19 mouse cellular contexts compared by ENCODE assay signal in the genomic region with DNA sequence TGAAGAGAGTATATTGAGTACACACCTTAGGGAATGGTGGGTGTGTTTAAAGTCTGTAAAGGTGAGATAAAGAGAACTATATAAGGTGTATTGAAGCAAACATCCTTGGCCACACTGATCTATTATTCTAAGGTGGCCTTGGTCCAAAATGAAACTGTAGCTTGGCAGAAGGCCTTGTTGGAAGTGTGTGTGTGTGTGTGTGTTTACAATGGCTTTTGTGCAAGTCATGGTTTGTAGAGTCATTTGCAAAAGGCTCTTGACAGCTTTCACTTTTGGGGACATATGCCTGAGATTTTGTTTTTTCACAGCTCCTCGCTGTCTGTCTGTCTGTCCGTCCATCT. TPM values are rescaled to one million over a fixed set of nuclear protein-coding genes. Genes with fewer than 3 reads are reported as not detected.
DNase-seq lines count a peak whose midpoint lies in the region; ATAC-seq and TF ChIP-seq lines count a peak whose summit lies in the region.
"Had no signal": no experiment of that assay in that cellular context is flagged by ENCODE, and none has a peak within 500 bp of the region (broad histone marks: within the 10 kb centered on the region; RNA-seq: fewer than 3 reads in every experiment).

No protein-coding gene starts in this region.

- H3K27ac ChIP-seq in forebrain, embryonic 16.5 days (ENCODE audit: low read length): no peak overlapping the region
- no peak overlapping the region for H3K27ac ChIP-seq in forebrain, embryonic 12.5 days
- no peak overlapping the region for H3K27ac ChIP-seq in lung, postnatal 0 days (ENCODE audit: low read length)
- H3K27ac ChIP-seq: embryonic facial prominence, embryonic 12.5 days; gastrocnemius, adult 2 months; hindbrain, embryonic 10.5 days; hindbrain, embryonic 14.5 days; intestine, embryonic 15.5 days had no signal

- H3K27me3 ChIP-seq in forebrain, embryonic 16.5 days (replicated peaks; ENCODE audit: control insufficient read depth, insufficient read depth, low read length): no peaks in the 10 kb centered on the region
- H3K27me3 ChIP-seq in forebrain, embryonic 12.5 days: no peaks in the 10 kb centered on the region
- no peaks in the 10 kb centered on the region for H3K27me3 ChIP-seq in lung, postnatal 0 days (replicated peaks; ENCODE audit: insufficient read depth, low read length)
- H3K27me3 ChIP-seq: embryonic facial prominence, embryonic 12.5 days; heart, embryonic 12.5 days; intestine, embryonic 15.5 days had no signal

- no peak for TF ChIP-seq POLR2A in lung, adult 2 months (IDR thresholded peaks at IDR 0.05; ENCODE audit: borderline replicate concordance, extremely low read depth, low read depth, low read length)

- DNase-seq in lung, postnatal 0 days (ENCODE audit: low spot score): peak; percentile 42
- DNase-seq in lung, adult 2 months: no peak
- peak; percentile 56 for DNase-seq in adipocyte (ENCODE audit: low spot score)
- DNase-seq in fat pad, adult 2 months (ENCODE audit: extremely low read depth, low read depth, low spot score): peak; percentile 52
- no peak for DNase-seq in left cerebral cortex, postnatal 14 days (ENCODE audit: low spot score in 2 of 2)
- no peak for DNase-seq in spleen, adult 18-20 months
- DNase-seq: adrenal gland, postnatal 14 days; cerebellum, adult 11 months; cerebellum, adult 8-10 months; cerebellum, postnatal 14 days; gastrocnemius, adult 2 months; gastrocnemius, postnatal 25 days had no signal

- no peak overlapping the region for H3K9ac ChIP-seq in forebrain, embryonic 16.5 days (replicated peaks; ENCODE audit: low read depth, low read length)
- H3K9ac ChIP-seq in forebrain, embryonic 12.5 days: no peak overlapping the region
- H3K9ac ChIP-seq in lung, postnatal 0 days (replicated peaks; ENCODE audit: low read depth): no peak overlapping the region
- H3K9ac ChIP-seq: embryonic facial prominence, embryonic 12.5 days; heart, embryonic 12.5 days; hindbrain, embryonic 14.5 days; intestine, embryonic 15.5 days had no signal

- TF ChIP-seq EP300 in lung, postnatal 0 days (IDR thresholded peaks at IDR 0.05): 0 out of 2 replicates have a peak, but pooled peaks have one; percentile 25

- H3K4me2 ChIP-seq in forebrain, embryonic 16.5 days (ENCODE audit: low read length): no peak overlapping the region
- no peak overlapping the region for H3K4me2 ChIP-seq in forebrain, embryonic 12.5 days
- H3K4me2 ChIP-seq in lung, postnatal 0 days (replicated peaks; ENCODE audit: low read depth, low read length): no peak overlapping the region
- H3K4me2 ChIP-seq: embryonic facial prominence, embryonic 12.5 days; heart, embryonic 12.5 days; hindbrain, embryonic 14.5 days; intestine, embryonic 15.5 days had no signal

- TF ChIP-seq CTCF in lung, postnatal 0 days (IDR thresholded peaks at IDR 0.05): no peak
- no peak for TF ChIP-seq CTCF in lung, adult 2 months (IDR thresholded peaks at IDR 0.05; ENCODE audit: insufficient read depth, low read length)

- no peaks in the 10 kb centered on the region for H3K36me3 ChIP-seq in forebrain, embryonic 16.5 days (ENCODE audit: control insufficient read depth, insufficient read depth)
- H3K36me3 ChIP-seq in forebrain, embryonic 12.5 days (replicated peaks): no peaks in the 10 kb centered on the region
- H3K36me3 ChIP-seq in lung, postnatal 0 days (ENCODE audit: insufficient read depth, low read length): no peaks in the 10 kb centered on the region
- H3K36me3 ChIP-seq: embryonic facial prominence, embryonic 12.5 days; heart, embryonic 12.5 days; hindbrain, embryonic 10.5 days; intestine, embryonic 15.5 days had no signal

- peaks cover 4% of the 10 kb centered on the region; the same call in 1 of the 2 replicates for H3K4me1 ChIP-seq in forebrain, embryonic 16.5 days (replicated peaks; ENCODE audit: control insufficient read depth, insufficient read depth, low read length)
- H3K4me1 ChIP-seq in forebrain, embryonic 12.5 days: no peaks in the 10 kb centered on the region
- no peaks in the 10 kb centered on the region for H3K4me1 ChIP-seq in lung, postnatal 0 days (ENCODE audit: insufficient read depth, low read depth, low read length)
- no peaks in the 10 kb centered on the region for H3K4me1 ChIP-seq in lung, adult 2 months (ENCODE audit: control insufficient read depth, insufficient read depth, low read length)
- H3K4me1 ChIP-seq: embryonic facial prominence, embryonic 12.5 days; heart, embryonic 12.5 days; hindbrain, embryonic 10.5 days; intestine, embryonic 15.5 days had no signal

- intact Hi-C loops in left cerebral cortex, postnatal 14 days (cut with DNase I): no loop called here

- 0 out of 2 replicates have a peak, but pooled peaks have one; percentile 45 for ATAC-seq in forebrain, embryonic 16.5 days
- ATAC-seq in forebrain, embryonic 12.5 days (ENCODE audit: low FRiP score): no peak
- no peak for ATAC-seq in lung, postnatal 0 days
- ATAC-seq: intestine, embryonic 15.5 days had no signal

- no peak overlapping the region for H3K4me3 ChIP-seq in forebrain, embryonic 16.5 days (replicated peaks; ENCODE audit: low read length)
- H3K4me3 ChIP-seq in forebrain, embryonic 12.5 days (replicated peaks): no peak overlapping the region
- no peak overlapping the region for H3K4me3 ChIP-seq in lung, postnatal 0 days (ENCODE audit: low read depth, low read length)
- H3K4me3 ChIP-seq in lung, adult 2 months (replicated peaks; ENCODE audit: extremely low read depth, low read depth, low read length): no peak overlapping the region
- H3K4me3 ChIP-seq: embryonic facial prominence, embryonic 12.5 days; gastrocnemius, adult 2 months; heart, embryonic 12.5 days; hindbrain, embryonic 10.5 days; intestine, embryonic 15.5 days had no signal

- 56% methylated on average over 2 of the region's 2 CpGs for WGBS in forebrain, embryonic 16.5 days
- 94% methylated on average over 2 of the region's 2 CpGs for WGBS in forebrain, embryonic 12.5 days
- WGBS in lung, postnatal 0 days: 70% methylated on average over 2 of the region's 2 CpGs
- 45% methylated on average over 2 of the region's 2 CpGs for WGBS in lung, adult 2 months

- no peaks in the 10 kb centered on the region for H3K9me3 ChIP-seq in forebrain, embryonic 16.5 days (ENCODE audit: control insufficient read depth, low read length)
- no peaks in the 10 kb centered on the region for H3K9me3 ChIP-seq in forebrain, embryonic 12.5 days
- H3K9me3 ChIP-seq in lung, postnatal 0 days (ENCODE audit: low read length): no peaks in the 10 kb centered on the region
- H3K9me3 ChIP-seq: embryonic facial prominence, embryonic 12.5 days; heart, embryonic 12.5 days; hindbrain, embryonic 10.5 days; intestine, embryonic 15.5 days had no signal

RNA-seq across cellular contexts. Expression of a gene that starts 24.5 kb away (rescaled TPM):
- polyA plus RNA-seq in forebrain, embryonic 16.5 days (2015; fragmentation: Nextera tagmentation; extraction: Ambion mirVana): 1.2 and 1.7 TPM in 2 replicates
- polyA plus RNA-seq in forebrain, embryonic 12.5 days (2016; fragmentation: Nextera tagmentation; extraction: Ambion mirVana): 0.74 and 0.82 TPM in 2 replicates
- polyA plus RNA-seq in lung, postnatal 0 days (2015; fragmentation: Nextera tagmentation; extraction: Ambion mirVana): 24.8 and 25.4 TPM in 2 replicates
- 47.8 and 53.2 TPM in 2 replicates for polyA plus RNA-seq in lung, adult 2 months (2012; rRNA removed)
- 1 to 10 TPM; 3.4 to 5.7 TPM for total RNA-seq in left cerebral cortex, postnatal 14 days (2021)

Comparison
In these comparisons a context has a peak if more than half of its experiments do, and no peak if none do; other contexts are left out.
1. DNase-seq: peak in lung, postnatal 0 days (single experiment), adipocyte (single experiment) and fat pad, adult 2 months (single experiment); none in lung, adult 2 months (single experiment), left cerebral cortex, postnatal 14 days (0 of 2) and spleen, adult 18-20 months (0 of 2).